Mouse (Mus musculus): ENCODE results near the gene 4921507P07Rik. TPM values are rescaled to one million over a fixed set of nuclear protein-coding genes. Genes with fewer than 3 reads are reported as not detected.
"Not testable (repeated sequence)": the region's sequence is repeated elsewhere in the genome, so short reads cannot be mapped to it uniquely, and the experiment has no call there.

The 4921507P07Rik gene
- polyA plus RNA-seq, 1 experiment from 2014 or later = 1.9 TPM

DNA sequence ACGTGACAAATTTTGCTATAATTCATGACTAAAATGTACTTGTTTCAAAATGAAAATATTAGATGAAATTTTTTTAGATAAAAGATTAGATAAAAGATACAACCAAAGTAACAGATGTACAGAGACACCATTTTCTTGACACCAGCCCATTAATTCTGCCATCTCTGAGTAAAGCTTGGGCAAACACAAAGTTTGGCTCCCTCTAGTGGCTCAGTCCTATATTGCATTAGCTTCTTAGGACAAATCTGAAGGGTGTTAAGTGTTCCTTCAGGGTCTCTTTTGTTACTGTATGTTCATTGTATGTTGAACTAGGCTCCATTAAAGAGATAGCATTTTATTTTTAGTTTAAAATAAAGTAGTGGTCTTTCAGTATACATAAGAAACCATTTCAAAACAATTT lies 8.2 kb downstream of the 4921507P07Rik start:
- Histone ChIP-seq H3K9ac (no peak overlapping the region), H3K9me3 (no peaks in the 10 kb centered on the region), H3K27me3 (no peaks in the 10 kb centered on the region), H3K4me3 (no peak overlapping the region), H3K27ac (no peak overlapping the region), H3K4me1 (replicated peaks) (no peaks in the 10 kb centered on the region), H3K4me2 (no peak overlapping the region), H3K36me3 (peaks cover 3% of the 10 kb centered on the region; the same call in 1 of the 2 replicates)
- no peak for ATAC-seq (ENCODE audit: low FRiP score)
- WGBS = 95% methylated on average over 1 of the region's 1 CpGs

DNA sequence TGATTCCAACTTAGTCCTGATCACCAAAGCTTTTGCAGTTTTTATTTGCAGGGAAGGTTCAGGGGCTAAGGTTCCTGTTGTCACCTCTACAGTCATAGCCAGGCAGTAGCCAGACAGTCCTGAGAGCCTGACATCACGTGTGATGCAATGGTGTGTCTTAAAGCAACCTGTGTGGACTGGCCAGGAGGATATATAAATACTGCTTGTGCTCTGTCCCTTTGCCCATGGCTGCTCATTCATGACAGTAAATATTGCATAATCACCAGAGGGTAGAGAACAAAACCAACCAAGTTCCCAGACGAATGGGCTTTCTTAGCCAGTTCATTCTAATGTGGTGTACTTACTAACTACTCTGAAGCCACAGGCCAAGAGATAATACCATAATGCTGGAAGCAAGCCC lies 9.0 kb downstream of the 4921507P07Rik start:
- Histone ChIP-seq H3K9me3 (no peaks in the 10 kb centered on the region), H3K4me1 (replicated peaks) (no peaks in the 10 kb centered on the region), H3K36me3 (peaks cover 3% of the 10 kb centered on the region; the same call in 1 of the 2 replicates), H3K4me3 (no peak overlapping the region), H3K27ac (no peak overlapping the region), H3K4me2 (no peak overlapping the region), H3K9ac (no peak overlapping the region), H3K27me3 (no peaks in the 10 kb centered on the region)
- ATAC-seq (ENCODE audit: low FRiP score) = no peak
- WGBS = 94% methylated on average over 2 of the region's 2 CpGs

DNA sequence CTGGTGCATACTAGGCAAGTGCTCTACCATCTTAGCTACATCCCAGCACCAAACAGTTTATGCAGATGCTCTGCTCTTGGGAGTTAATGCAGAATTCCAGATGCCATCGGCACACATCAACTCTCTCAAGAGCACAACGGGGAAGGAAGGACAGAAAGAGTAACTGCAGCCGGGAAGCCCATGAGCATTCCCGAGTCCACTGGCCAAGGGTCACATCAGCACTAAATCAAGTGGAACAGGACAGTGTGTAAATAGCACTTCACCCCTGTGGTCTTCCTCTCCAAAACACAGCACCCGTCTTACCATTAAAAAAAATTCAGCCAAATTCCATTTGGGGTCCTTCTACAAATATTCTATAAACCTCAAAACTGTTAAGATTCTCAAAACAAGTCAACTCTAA lies 10.1 kb downstream of the 4921507P07Rik start:
- Histone ChIP-seq H3K4me2 (no peak overlapping the region), H3K9ac (no peak overlapping the region), H3K4me3 (no peak overlapping the region), H3K27me3 (no peaks in the 10 kb centered on the region), H3K27ac (no peak overlapping the region), H3K4me1 (replicated peaks) (no peaks in the 10 kb centered on the region), H3K36me3 (peaks cover 3% of the 10 kb centered on the region; the same call in 1 of the 2 replicates), H3K9me3 (no peaks in the 10 kb centered on the region)
- 80% methylated on average over 5 of the region's 5 CpGs for WGBS
- no peak for ATAC-seq (ENCODE audit: low FRiP score)

DNA sequence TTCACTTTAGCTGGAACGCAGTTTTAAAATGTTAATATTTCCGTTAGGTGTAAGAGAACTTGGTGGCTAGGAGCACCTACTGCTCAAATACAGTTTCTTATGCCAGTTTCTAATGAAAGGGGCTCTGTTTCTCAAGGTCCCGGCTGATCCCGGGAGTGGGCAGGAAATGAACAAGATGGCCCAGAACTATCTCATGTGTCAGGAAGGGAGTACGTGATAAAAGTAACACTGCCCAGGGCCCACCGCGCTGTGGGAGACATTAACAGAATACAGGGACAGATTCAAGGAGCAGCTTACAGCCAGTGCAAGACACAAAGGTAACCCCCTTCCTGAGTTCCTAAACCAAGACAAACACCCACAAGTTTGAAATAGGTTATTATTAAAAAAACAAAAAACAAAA lies 10.7 kb downstream of the 4921507P07Rik start:
- no peaks in the 10 kb centered on the region for H3K9me3 ChIP-seq
- 87% methylated on average over 7 of the region's 7 CpGs for WGBS
- H3K4me2 ChIP-seq = no peak overlapping the region

DNA sequence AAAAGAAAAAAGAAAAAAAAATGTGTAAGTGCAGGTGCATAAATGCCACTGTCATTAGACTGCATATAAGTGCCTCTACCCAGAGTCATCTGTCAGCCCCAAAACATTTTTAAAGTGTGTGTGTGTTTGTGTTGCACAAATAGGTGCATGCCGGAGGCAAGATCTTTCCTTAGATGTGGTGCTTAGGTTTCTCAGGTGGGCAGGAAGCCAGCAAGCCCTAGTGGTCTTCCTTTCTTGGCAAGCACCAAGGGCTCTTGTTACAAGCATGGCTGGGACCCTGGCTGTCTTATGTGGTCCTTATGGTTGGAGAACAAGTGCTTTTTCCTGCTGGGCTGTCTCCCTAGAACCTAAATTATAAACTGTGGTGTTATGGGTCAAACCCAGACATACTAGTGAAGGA lies 24.8 kb downstream of the 4921507P07Rik start:
- no peak for ATAC-seq (ENCODE audit: low FRiP score)
- no peaks in the 10 kb centered on the region for H3K36me3 ChIP-seq
- WGBS = 91% methylated on average over 1 of the region's 1 CpGs

More for the DNA sequence above, 10.7 kb downstream of the 4921507P07Rik start:
- Histone ChIP-seq H3K27me3 (no peaks in the 10 kb centered on the region), H3K4me1 (replicated peaks) (no peaks in the 10 kb centered on the region), H3K4me3 (no peak overlapping the region), H3K9ac (no peak overlapping the region), H3K36me3 (no peaks in the 10 kb centered on the region), H3K27ac (no peak overlapping the region)
- ATAC-seq (ENCODE audit: low FRiP score) = no peak

DNA sequence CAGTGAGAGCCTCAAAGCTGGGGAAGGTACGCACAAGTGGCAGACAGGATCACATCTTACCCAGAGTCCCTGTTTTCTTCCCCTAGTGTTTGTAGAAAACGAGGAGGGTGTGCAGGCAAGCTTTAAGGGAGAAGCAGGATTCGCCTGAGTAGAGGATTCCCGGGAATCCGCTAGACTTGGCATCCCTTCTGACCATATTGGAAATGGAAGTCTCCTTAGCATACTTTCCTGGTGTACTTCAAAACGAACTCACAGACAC lies 29.5 kb downstream of the 4921507P07Rik start:
- H3K4me2 ChIP-seq = peak overlapping the region; percentile 73
- peaks cover 18% of the 10 kb centered on the region for H3K36me3 ChIP-seq
- H3K9me3 ChIP-seq = no peaks in the 10 kb centered on the region
- peak overlapping the region; percentile 82 for H3K4me3 ChIP-seq
- H3K9ac ChIP-seq = peak overlapping the region; percentile 90
- no peak for ATAC-seq (ENCODE audit: low FRiP score)
- H3K27ac ChIP-seq = peak overlapping the region; percentile 89
- WGBS = 24% methylated on average over 6 of the region's 6 CpGs
- peaks cover 12% of the 10 kb centered on the region for H3K4me1 ChIP-seq (replicated peaks)
- no peaks in the 10 kb centered on the region for H3K27me3 ChIP-seq

More for the DNA sequence above, 24.8 kb downstream of the 4921507P07Rik start:
- Histone ChIP-seq H3K4me2 (no peak overlapping the region), H3K27ac (no peak overlapping the region), H3K9me3 (no peaks in the 10 kb centered on the region), H3K4me1 (replicated peaks) (peaks cover 5% of the 10 kb centered on the region; the same call in 1 of the 2 replicates), H3K9ac (no peak overlapping the region), H3K4me3 (no peak overlapping the region), H3K27me3 (no peaks in the 10 kb centered on the region)

DNA sequence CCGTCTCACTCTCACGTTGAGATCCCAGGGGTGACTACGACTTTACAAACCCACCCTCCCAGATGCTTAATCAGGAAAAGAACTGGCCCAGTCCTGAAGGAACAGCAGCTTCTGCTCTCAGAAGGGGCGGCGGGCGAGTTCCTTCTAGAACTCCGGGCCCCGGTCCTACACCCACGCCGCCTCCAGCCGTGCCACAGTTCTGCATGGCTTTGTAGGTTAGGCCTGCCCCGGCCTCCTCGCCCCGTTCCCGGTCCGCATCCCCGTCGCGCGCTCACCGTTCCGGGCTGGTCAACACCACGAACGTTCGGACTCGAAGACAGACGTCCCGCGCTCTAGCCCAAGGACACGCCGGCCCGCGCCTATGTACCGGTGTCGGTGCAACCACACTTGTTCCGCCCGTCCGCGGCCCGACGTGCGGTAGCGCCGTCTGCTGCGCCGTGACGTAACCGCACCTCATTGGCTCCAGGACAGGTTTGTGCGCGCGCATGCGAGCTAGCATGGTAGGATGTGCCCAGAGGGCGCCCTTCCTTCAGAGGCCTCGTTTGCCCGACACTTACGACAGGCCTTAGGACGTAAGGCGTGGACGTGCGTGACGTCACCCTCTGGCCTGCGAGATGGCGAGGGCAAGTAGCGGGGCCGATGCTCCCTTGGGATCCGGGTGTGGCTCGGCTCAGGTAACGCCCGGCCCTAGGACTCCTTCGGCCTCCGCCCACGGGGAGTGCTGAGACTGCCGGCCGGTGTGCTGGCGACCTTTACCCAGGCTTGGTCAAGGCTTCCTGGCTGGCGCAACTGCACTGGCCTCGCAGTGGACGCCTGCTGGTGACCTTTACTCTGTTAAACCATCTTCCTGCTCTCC lies 30.1 kb downstream of the 4921507P07Rik start, which contains the start of gene Cycs:
Cycs (minus strand) TSS at position 398 of the 856 bp plus-strand sequence.
- peaks cover 12% of the 10 kb centered on the region for H3K4me1 ChIP-seq (replicated peaks)
- peaks cover 20% of the 10 kb centered on the region for H3K36me3 ChIP-seq
- WGBS = under 1% methylated on average over 78 of the region's 78 CpGs
- H3K27ac ChIP-seq = peak within 1 kb of the TSS; percentile 89
- H3K9ac ChIP-seq = peak within 1 kb of the TSS; percentile 90
- peak within 1 kb of the TSS; percentile 82 for H3K4me3 ChIP-seq
- peak; percentile 98 for ATAC-seq (ENCODE audit: low FRiP score)
- H3K4me2 ChIP-seq = peak within 1 kb of the TSS; percentile 73
- no peaks in the 10 kb centered on the region for H3K9me3 ChIP-seq
- H3K27me3 ChIP-seq = no peaks in the 10 kb centered on the region

DNA sequence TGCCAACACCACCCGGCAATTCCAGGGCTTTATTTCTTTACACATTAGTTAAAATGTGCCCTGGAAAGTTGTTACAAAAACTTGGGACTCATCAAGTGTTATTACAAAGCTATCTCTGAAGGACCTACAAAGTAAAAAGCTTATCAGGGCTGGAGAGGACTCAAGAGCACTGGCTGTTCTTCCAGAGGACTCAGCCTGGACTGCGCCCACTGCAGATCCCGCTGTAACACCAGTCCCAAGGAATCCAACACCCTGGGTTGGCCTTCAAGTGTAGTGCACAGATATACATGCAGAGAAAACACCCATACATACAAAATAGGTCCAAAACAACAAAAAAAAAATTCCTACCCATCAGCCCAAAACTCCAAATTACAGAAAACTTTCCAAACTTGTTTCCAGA lies 32.8 kb downstream of the 4921507P07Rik start:
- H3K4me2 ChIP-seq = no peak overlapping the region
- no peak overlapping the region for H3K27ac ChIP-seq
- ATAC-seq (ENCODE audit: low FRiP score) = no peak
- peaks cover 20% of the 10 kb centered on the region for H3K36me3 ChIP-seq
- H3K9me3 ChIP-seq = no peaks in the 10 kb centered on the region
- no peak overlapping the region for H3K4me3 ChIP-seq
- no peaks in the 10 kb centered on the region for H3K27me3 ChIP-seq
- no peak overlapping the region for H3K9ac ChIP-seq
- peaks cover 12% of the 10 kb centered on the region for H3K4me1 ChIP-seq (replicated peaks)
- 97% methylated on average over 3 of the region's 3 CpGs for WGBS

DNA sequence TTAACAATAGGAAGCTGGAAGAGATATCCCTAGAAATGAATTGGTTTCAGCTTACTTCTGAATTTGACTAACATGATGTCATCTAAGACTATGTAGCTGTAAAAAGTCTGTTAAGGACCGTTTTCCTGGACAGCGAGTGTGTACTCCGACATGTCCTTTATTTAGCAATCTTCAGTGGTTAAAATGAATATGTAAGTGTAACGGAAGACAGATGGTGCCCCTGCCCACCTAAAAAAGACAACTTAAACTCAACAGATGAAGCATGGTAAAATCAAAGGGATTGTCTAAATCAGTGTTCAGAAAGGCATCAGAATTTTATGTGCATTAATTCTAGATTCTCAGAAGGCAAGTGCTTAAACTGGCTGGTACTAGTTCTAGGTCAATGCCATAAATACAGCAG lies 34.0 kb downstream of the 4921507P07Rik start:
- H3K4me3 ChIP-seq = no peak overlapping the region
- H3K4me1 ChIP-seq (replicated peaks) = peaks cover 10% of the 10 kb centered on the region
- H3K4me2 ChIP-seq = no peak overlapping the region
- H3K27me3 ChIP-seq = no peaks in the 10 kb centered on the region
- no peak for ATAC-seq (ENCODE audit: low FRiP score)
- H3K27ac ChIP-seq = no peak overlapping the region
- no peak overlapping the region for H3K9ac ChIP-seq
- H3K36me3 ChIP-seq = peaks cover 20% of the 10 kb centered on the region
- no peaks in the 10 kb centered on the region for H3K9me3 ChIP-seq
- WGBS = 96% methylated on average over 4 of the region's 4 CpGs

DNA sequence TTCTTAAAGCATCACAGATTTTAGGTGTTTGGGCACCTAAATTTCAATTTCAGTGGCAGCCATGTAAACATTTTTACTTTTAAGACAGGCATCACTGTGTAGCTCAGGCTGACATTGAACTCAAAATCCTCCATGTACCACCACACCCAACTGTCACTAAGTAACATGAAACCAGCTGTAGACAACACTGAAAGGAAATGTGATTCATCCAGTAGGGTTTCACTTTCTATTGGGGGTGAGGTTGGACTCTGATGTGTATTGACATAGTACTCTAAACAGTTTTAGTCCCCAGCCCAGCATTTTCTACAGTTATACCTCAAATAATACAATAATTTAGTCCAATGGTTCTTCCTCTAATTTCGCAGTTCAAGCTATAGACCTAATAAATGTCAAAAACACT lies 35.7 kb downstream of the 4921507P07Rik start:
- no peaks in the 10 kb centered on the region for H3K27me3 ChIP-seq
- WGBS = 98% methylated on average over 1 of the region's 1 CpGs

DNA sequence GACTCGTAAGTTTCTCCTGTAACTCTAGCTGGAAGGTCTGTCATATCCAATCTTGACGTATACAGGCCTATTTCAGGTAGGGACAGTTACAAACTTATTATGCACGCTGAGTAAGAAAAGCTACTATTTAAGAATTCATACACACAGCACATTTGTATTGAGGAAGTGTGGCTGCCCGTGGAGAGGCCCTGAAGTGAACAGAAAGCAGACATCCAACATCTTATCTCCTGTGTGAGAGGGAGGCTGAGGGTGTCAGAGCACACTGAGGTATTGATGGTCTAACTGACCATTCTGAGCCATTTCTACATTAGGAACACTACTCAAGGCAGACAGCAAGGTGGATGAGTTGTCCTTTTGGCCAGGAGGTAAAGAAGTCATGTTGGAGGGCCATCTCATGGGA lies 37.6 kb downstream of the 4921507P07Rik start:
- Histone ChIP-seq H3K4me1 (replicated peaks) (no peaks in the 10 kb centered on the region), H3K36me3 (peaks cover 16% of the 10 kb centered on the region), H3K9me3 (no peaks in the 10 kb centered on the region), H3K27ac (no peak overlapping the region), H3K27me3 (no peaks in the 10 kb centered on the region), H3K9ac (no peak overlapping the region), H3K4me3 (no peak overlapping the region), H3K4me2 (no peak overlapping the region)
- 91% methylated on average over 4 of the region's 4 CpGs for WGBS
- no peak for ATAC-seq (ENCODE audit: low FRiP score)

More for the DNA sequence above, 35.7 kb downstream of the 4921507P07Rik start:
- Histone ChIP-seq H3K4me2 (no peak overlapping the region), H3K9ac (no peak overlapping the region), H3K27ac (no peak overlapping the region), H3K4me3 (no peak overlapping the region), H3K4me1 (replicated peaks) (peaks cover 6% of the 10 kb centered on the region), H3K36me3 (peaks cover 20% of the 10 kb centered on the region), H3K9me3 (no peaks in the 10 kb centered on the region)
- ATAC-seq (ENCODE audit: low FRiP score) = no peak

DNA sequence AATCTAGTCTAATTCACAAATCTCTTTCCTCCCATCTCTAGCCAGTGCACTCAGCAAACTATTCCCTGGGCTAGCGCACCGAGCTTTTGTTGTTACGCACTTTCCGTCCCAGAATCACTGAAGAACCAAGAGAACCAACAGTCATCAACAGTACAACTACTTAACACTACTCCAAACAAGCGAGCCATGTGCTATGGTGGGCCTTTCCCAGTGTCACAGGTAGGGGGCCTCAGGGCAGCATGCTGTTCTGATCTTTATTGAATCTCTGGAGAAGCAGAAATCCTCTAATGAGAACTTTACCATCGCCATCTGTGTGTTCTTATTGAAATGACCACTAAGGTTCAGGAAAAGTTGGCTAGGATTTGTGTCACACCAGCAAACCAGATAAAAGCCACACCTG lies 38.9 kb downstream of the 4921507P07Rik start:
- no peak overlapping the region for H3K9ac ChIP-seq
- peaks cover 5% of the 10 kb centered on the region; the same call in 1 of the 2 replicates for H3K36me3 ChIP-seq
- no peak overlapping the region for H3K4me2 ChIP-seq
- H3K9me3 ChIP-seq = no peaks in the 10 kb centered on the region
- no peaks in the 10 kb centered on the region for H3K4me1 ChIP-seq (replicated peaks)
- 93% methylated on average over 6 of the region's 6 CpGs for WGBS
- no peak overlapping the region for H3K27ac ChIP-seq
- no peak overlapping the region for H3K4me3 ChIP-seq
- no peaks in the 10 kb centered on the region for H3K27me3 ChIP-seq
- no peak for ATAC-seq (ENCODE audit: low FRiP score)

DNA sequence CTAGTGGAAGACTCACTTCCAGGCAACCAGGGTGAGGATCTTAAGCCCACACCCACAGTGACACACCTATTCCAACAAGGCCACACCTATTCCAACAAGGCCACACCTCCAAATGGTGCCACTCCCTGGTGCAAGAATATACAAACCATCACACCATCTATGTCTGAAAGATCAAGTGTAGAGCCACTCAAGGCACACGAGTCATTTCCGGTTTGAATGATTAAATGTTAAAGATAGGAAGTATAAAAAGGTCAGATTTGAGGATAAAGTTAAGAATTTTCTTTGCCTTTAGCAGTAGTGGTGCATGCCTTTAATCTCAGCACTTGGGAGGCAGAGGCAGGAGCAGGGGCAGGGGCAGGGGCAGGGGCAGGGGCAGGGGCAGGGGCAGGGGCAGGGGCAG lies 42.2 kb downstream of the 4921507P07Rik start:
- H3K4me3 ChIP-seq; ATAC-seq (ENCODE audit: low FRiP score); H3K27me3 ChIP-seq; H3K36me3 ChIP-seq; H3K4me2 ChIP-seq; H3K9ac ChIP-seq; H3K4me1 ChIP-seq (replicated peaks); H3K9me3 ChIP-seq; H3K27ac ChIP-seq: not testable (repeated sequence)
- 94% methylated on average over 2 of the region's 2 CpGs for WGBS
